Mouse (Mus musculus): Measurements from ENCODE around the gene Plekhg6.

Plekhg6 gene

GRCm38 (mm10) chr6:125353655-125354054, 26.9 kb downstream of the Plekhg6 start:
- DNase-seq (ENCODE audit: low spot score in 2 of 2): no peak

GRCm38 (mm10) chr6:125353221-125353620, 27.4 kb downstream of the Plekhg6 start:
- no peak for DNase-seq (ENCODE audit: low spot score in 2 of 2)

- DNase-seq (ENCODE audit: low spot score in 2 of 2): no peak
Observed at GRCm38 (mm10) chr6:125352811-125353210, 27.8 kb downstream of the Plekhg6 start.

- no peak for DNase-seq (ENCODE audit: low spot score in 2 of 2)
Observed at GRCm38 (mm10) chr6:125352046-125352384, 28.6 kb downstream of the Plekhg6 start.

- DNase-seq (ENCODE audit: low spot score in 2 of 2): no peak
Observed at GRCm38 (mm10) chr6:125351368-125352045, 29.1 kb downstream of the Plekhg6 start.

- DNase-seq (ENCODE audit: low spot score in 2 of 2): no peak
Observed at GRCm38 (mm10) chr6:125350995-125351324, 29.6 kb downstream of the Plekhg6 start.

- no peak for DNase-seq (ENCODE audit: low spot score in 2 of 2)
Observed at GRCm38 (mm10) chr6:125350231-125350994, 30.2 kb downstream of the Plekhg6 start.

- DNase-seq (ENCODE audit: low spot score in 2 of 2): peak in 1 of 2 experiments; percentile 77
Observed at GRCm38 (mm10) chr6:125349575-125350230, 30.9 kb downstream of the Plekhg6 start.

- DNase-seq (ENCODE audit: low spot score in 2 of 2): no peak
Observed at GRCm38 (mm10) chr6:125348721-125349574, 31.6 kb downstream of the Plekhg6 start, which contains the start of gene Tnfrsf1a. TSS of gene Tnfrsf1a (plus strand) at chr6:125349362.

- no peak for DNase-seq (ENCODE audit: low spot score in 2 of 2)
Observed at GRCm38 (mm10) chr6:125346029-125346428, 34.6 kb downstream of the Plekhg6 start.

GRCm38 (mm10) chr6:125345625-125346024, 35.0 kb downstream of the Plekhg6 start:
- DNase-seq (ENCODE audit: low spot score in 2 of 2): no peak

- DNase-seq (ENCODE audit: low spot score in 2 of 2): no peak
Observed at GRCm38 (mm10) chr6:125344866-125345265, 35.7 kb downstream of the Plekhg6 start.

- peak in 1 of 2 experiments; percentile 60 for DNase-seq (ENCODE audit: low spot score in 2 of 2)
Observed at GRCm38 (mm10) chr6:125344084-125344483, 36.5 kb downstream of the Plekhg6 start.

- no peak for DNase-seq (ENCODE audit: low spot score in 2 of 2)
Observed at GRCm38 (mm10) chr6:125342198-125342597, 38.4 kb downstream of the Plekhg6 start.

GRCm38 (mm10) chr6:125340244-125340643, 40.3 kb downstream of the Plekhg6 start:
- no peak for DNase-seq (ENCODE audit: low spot score in 2 of 2)

- no peak for DNase-seq (ENCODE audit: low spot score in 2 of 2)
Observed at GRCm38 (mm10) chr6:125338791-125339660, 41.6 kb downstream of the Plekhg6 start.

GRCm38 (mm10) chr6:125334356-125334755, 46.2 kb downstream of the Plekhg6 start:
- DNase-seq (ENCODE audit: low spot score in 2 of 2): no peak

GRCm38 (mm10) chr6:125333112-125333899, 47.3 kb downstream of the Plekhg6 start:
- DNase-seq (ENCODE audit: low spot score in 2 of 2): no peak

GRCm38 (mm10) chr6:125330626-125331326, 49.8 kb downstream of the Plekhg6 start:
- peak; percentile 92 for DNase-seq (ENCODE audit: low spot score in 2 of 2)
